Mouse (Mus musculus) MN1 (cell line): Measurements from ENCODE around the gene Hnrnpm.
"Not testable (repeated sequence)": the region's sequence is repeated elsewhere in the genome, so short reads cannot be mapped to it uniquely, and the experiment has no call there.

Experiments
- DNase-seq: peaks from one replicate; pipeline ENCODE4 v3.0.0-alpha.2; 2016; ENCODE audit warnings: low spot score

The Hnrnpm gene

DNA sequence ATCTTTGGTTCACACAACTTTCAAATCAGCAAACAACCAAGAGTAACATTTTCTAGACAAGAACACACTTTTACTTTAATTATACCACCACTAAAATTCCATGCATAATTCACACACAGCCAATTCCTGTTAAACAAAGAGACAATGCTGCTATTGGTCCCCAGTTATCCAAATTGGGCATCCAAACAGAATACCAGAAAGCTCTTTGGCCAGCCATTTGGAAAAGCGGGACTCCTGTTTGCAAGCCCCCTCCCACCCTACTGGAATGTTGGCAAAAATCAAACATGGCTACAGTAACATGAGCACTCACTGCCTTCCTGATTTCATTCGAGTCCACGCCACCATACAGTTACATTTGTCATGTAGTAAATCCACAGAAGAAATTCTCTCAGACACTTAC lies 17.0 kb downstream of the Hnrnpm start:
- DNase-seq: no peak

- no peak for DNase-seq
Observed at GRCm38 (mm10) chr17:33666813-33667212, 19.8 kb downstream of the Hnrnpm start.

- DNase-seq: no peak
Observed at GRCm38 (mm10) chr17:33649781-33650475, 36.7 kb downstream of the Hnrnpm start.

DNA sequence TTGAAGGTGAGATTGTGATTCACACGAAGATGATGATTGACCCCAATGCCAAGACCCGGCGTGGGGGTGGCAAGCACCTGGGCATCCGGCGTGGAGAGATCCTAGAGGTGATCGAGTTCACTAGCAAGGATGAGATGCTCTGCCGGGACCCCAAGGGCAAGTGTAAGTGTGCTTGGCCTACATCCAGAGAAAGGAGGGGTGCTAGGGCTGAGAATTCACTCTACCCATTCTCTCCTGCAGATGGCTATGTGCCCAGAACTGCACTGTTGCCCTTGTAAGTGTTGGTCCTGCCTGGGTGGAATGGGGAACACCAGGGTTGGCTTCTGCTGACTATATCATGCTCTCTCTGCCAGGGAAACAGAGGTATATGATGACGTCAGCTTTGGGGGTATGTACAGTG lies 41.6 kb downstream of the Hnrnpm start:
- no peak for DNase-seq

- DNase-seq: no peak
Observed at GRCm38 (mm10) chr17:33644068-33644467, 42.6 kb downstream of the Hnrnpm start.

DNA sequence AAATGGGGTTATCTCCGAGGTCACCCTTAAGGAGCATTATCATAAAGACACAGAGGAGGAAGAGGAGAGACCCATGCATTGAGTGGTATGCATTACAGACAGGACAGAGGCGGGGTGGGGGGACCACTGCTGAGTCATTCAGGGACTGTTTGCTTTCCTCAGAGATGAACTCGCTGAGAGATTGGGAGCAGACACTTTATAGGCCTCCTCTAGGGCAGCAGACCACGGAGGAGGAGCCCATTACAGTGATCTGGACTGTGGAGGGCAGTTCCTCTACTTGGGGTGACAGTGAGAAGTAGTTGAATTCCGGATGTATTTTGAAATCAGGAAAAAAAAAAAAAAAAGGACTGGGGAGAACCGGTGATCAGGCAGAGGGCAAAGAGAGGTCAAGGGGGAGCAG lies 46.9 kb downstream of the Hnrnpm start:
- DNase-seq: no peak

DNA sequence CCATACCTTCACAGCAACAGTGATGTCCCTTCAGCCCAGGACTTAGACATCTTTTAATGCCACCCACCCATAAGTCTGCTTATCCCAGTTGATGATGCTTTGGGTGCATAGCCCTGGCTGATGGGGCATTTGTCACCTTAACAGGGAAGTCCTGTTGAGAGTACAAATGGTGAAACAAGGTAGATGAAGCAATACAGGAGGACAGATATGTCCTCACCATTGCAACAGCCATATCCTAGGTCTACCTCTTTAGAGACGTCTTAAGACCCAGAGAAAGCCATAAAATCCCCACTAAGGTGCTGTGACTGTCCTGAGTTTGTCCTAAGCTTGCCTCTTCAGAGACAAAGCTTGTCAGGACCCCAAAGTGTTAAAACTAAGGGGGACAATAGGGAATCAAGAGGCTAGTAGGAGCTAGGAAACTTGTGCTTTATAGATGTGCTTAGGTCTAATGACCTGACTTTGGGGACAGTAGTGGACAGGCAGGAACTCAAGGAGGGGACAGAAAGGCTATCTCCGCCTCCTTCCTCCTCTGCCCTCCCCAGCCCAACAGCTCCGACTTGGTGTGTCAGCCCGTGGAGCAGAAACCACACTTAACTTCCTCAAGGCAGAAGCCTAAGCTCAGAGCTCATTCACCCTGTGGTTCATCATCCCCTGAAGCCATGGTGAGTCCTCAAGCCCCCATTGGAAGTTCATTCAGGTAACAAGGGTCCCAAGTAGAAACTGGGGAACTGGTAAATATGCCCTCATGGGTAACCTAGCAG lies 49.0 kb downstream of the Hnrnpm start, which contains the start of gene Pram1:
TSS of gene Pram1 (plus strand) at position 541 of the 761 bp plus-strand sequence.
- no peak for DNase-seq

DNA sequence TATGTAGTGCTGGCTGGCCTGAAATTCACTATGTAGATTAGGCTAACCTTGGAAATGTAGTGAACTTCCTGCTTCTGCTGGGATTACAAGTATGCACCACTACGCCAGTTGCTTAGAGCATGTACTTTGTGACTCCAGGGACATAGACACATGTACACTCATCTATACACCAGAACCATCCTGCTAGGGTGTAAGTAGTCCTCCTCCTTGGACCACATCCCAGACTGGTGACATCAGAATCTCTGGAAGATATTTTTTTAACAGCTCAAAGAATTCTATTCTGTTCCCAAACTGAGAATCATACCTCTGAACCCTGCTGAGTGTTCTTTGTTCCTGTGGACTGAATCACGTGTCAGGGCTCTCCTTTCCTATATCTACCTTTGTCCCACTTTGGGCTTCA lies 49.6 kb downstream of the Hnrnpm start:
- DNase-seq: peak; percentile 66

DNA sequence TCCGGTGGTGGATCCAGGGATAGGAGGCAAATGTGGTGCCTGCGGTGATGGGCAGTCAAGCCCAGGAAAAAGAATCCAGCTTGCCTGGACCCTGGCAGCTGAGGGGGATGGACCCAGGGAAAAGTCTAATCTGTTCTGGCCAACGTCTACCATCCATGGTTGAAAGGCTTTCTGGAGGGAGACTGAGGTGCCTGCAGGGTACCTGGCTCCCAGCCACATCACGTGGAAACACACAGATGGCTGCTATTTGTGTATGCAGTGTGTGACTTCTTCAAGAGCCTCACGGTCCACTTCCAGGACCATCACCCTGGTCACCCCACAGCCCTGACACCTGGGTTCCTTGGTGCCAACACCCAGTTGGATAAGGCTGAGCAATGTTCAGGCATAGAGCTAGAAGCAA lies 54.9 kb downstream of the Hnrnpm start:
- DNase-seq: no peak

- no peak for DNase-seq
Observed at GRCm38 (mm10) chr17:33631236-33631635, 55.4 kb downstream of the Hnrnpm start.

GRCm38 (mm10) chr17:33630171-33630895 lies 56.3 kb downstream of the Hnrnpm start:
- DNase-seq: peak; percentile 51

DNA sequence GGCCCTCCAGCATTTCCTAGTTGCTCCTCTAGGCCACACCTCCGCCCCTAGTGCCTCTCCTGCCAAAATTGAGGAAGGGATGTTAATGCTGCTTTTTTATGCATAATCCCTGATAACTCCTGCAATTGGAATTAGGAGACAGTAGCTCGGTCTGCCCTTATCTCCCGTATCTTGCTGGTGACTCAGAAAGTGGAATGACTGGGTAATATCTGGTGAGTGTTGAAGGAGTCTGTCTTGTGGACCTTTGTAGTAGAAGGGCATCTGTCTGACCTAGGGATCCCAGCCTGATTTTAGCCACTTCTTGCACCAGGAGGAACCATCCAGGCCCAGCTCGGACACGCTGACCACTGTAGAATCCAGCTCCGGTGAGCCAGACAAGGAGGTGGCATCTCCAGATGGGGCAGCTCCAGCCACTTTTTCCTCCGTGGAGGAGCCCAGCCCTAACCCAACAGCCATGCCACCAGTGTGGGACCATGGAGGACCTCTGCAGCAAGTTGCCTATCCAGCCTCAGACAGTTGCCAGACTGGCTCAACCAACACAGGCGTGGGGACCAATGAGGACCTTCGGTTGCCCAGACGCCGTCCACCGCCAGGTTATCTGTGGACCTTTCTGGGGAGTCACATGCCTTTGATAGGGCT lies 57.1 kb downstream of the Hnrnpm start:
- DNase-seq: no peak

DNA sequence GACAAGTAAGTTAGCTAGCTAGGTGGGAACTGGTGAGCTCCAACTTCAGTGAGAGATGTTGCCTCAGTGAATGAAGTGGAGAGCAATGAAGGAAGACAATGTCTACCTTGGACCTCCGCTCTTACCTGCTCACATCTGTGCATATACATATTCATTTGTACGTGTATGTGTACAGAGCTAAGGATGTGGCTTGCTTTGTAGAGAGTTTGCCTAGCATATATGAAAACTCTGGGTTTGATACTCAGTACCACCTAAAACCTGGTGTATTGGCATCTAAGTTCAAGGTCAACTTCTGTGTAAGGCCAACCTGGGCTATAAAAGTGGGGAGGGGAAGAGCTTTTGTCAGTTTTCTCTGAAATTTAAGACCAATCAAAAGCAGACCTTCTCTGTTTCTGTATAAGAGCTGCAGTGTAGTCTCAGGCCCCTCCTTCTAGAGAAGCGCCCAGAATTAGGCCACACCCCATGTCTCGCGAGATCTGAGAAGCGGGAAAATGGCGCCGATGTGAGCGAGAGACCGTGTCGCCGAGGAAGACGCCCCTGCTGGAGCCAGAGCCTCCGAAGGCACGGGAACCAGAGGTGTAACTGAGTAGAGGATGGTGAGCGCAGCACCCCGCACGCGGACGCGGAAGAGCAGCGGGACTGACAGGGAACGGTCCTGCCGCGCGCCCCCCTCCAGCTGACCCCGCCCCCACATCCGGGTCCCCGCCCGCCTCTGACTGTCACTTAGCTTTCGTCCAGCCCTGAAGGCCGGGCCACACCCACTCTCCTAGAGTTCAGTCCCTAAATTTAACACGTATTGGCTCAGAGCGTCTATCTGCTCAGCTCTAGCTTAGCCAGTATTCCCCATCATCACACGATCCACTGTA lies 57.8 kb downstream of the Hnrnpm start, which contains the start of gene Zfp414:
TSS of gene Zfp414 (plus strand) at position 470 of the 866 bp plus-strand sequence.
- peak; percentile 97 for DNase-seq

- no peak for DNase-seq
Observed at GRCm38 (mm10) chr17:33627281-33627680, 59.4 kb downstream of the Hnrnpm start.

DNA sequence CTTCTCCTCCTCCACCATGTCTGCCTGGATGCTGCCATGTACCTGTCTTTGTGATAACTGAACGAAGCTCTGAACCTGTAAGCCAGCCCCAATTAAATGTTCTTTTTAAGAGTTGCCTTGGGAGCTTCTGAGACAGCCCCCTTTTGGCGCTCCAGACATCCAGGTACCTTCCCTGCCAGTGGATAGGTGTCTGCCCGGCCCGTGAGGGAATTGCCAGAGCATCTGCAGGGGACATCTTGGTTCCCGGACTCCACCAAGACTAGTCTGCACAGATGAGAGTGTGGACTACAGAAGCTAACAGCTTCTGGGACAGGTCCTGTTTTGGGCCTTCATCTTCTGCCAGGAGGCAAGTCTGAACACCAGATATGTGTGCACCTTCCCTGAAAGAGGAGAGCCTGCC lies 72.9 kb downstream of the Hnrnpm start:
- not testable (repeated sequence) for DNase-seq

DNA sequence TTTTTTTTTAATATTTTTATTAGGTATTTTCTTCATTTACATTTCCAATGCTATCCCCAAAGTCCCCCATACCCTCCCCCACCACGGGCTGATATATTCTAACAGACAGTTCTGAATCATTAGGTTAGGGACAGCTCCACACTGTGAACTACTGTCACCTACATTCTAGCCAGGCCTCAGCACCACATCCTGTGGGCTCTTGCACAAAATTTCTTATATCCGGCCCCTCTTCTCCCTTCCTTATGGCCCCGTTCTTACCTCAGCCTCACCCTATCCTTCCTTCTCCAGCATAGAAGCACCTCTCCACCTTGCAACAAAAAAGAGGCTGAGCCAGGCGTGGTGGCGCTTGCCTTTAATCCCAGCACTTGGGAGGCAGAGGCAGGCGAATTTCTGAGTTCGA lies 76.1 kb downstream of the Hnrnpm start:
- DNase-seq: no peak

DNA sequence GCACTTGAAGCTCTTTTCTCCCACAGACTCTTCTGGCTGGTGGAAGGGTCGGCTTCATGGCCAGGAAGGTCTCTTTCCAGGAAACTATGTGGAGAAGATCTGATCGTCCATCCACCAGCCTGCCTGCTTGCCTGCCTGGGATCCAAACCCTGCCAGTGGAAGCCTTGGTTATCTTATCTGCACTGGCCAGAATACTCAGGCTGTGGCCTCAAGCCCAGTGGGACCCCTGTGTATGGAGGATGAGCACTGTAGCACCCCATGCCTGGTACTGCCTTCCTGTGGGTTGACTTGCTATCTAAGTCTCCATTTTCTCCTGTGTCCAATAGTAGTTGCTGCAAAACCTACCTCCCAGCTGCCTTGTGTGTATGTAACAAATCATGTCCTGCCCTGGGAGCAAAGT lies 79.4 kb downstream of the Hnrnpm start:
- DNase-seq: no peak

DNA sequence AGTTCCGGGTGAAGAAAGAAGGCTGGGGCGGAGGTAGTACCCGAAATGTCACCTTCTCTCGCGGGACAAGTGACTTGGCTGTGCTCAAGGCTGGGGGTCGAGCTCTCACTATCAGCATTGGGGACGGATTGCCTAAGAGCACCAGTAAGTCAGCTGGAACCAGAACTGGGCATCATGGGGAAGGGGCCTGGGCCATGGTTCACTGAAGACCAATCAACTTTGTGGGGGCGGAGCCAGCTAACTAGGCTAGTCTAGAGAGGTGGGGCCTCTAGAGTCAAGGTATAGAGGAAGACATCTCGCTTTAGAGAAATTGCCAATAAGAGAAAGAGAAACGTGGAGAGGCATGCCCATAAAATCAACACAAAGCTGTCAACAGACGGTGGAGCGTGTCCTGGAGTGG lies 84.7 kb downstream of the Hnrnpm start:
- no peak for DNase-seq

GRCm38 (mm10) chr17:33600831-33601230 lies 85.8 kb downstream of the Hnrnpm start:
- no peak for DNase-seq

DNA sequence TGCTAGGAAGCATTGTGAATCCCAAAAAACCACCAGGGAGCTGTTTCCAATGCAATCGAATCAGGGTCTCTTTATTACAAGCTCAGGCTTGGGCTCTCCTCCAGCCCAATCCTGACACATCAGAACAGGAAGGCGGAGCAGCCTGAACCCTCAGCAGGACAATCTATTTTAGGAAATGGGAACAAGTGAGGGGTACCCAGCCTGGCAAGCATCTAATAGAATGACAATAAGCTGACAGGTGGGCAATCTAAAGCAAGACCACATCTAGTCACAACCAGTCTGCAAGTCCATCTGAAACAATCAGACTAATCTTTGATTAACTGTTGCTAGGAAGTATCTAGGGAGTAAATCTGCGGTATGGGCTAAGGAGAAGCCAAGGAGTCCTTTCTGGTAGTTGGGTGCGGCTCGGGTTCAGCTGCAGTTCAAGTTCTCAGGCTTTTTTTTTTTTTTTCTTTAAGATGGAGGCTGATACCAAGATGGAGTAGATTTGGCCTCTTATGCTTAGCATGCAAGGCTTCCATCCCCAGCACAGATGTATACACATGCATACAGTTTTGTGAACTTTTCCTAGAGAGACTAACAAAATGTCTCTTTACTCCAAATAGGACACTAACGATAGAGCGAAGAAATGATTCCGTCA lies 86.7 kb downstream of the Hnrnpm start:
- DNase-seq: no peak

DNA sequence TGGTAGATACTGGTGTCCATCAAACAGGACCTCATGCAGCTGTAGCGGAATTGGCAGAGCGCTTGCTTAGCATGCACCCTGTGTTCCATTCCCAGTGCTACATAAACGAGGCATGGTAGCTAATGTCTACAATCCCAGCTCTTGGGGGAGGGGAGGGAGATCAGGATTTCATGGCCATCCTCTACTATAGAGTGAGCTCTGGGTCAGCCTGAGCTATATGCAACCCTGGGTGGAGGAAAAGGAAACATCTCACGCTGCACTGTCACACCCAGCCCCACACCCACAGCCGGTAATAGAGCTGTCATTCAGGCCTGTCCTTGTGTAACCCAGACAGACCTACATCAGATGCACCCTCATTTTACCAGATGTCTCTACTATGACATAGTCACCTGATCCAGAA lies 88.2 kb downstream of the Hnrnpm start:
- DNase-seq: no peak
